Mouse (Mus musculus) MEL (cell line): ENCODE results near the gene Mrpl22. TPM values are rescaled to one million over a fixed set of nuclear protein-coding genes. Genes with fewer than 3 reads are reported as not detected.

Source experiments
- DNase-seq: peaks from one replicate; pipeline ENCODE4 v3.0.0; 2011; ENCODE audit warnings: low read depth, low spot score
- H3K27ac ChIP-seq: 2 replicates; pipeline ENCODE4 v1.5.1; 2012; ENCODE audit warnings: low read depth, mild to moderate bottlenecking, control low read depth, low read length, moderate library complexity; ENCODE audit not compliant: control insufficient read depth
- H3K27me3 ChIP-seq, 2 experiments: fragments of 150-350 bp in 1 of 2; sonication (generic) in 1 of 2; 2 replicates each; pipeline ENCODE4 v1.6.1; 2012; ENCODE audit warnings: low read length in 2 of 2, mild to moderate bottlenecking in 2 of 2, improper control_type of control experiment in 1 of 2, moderate library complexity in 1 of 2; ENCODE audit not compliant: insufficient read depth in 2 of 2, control insufficient read depth in 1 of 2
- H3K36me3 ChIP-seq, 2 experiments: 2 replicates each; pipeline ENCODE4 v1.6.1; 2012 to 2014; ENCODE audit warnings: low read length in 2 of 2, improper control_type of control experiment in 1 of 2, inconsistent platforms in 1 of 2, mild to moderate bottlenecking in 1 of 2; ENCODE audit not compliant: insufficient read depth in 2 of 2, control insufficient read depth in 1 of 2
- H3K4me1 ChIP-seq, 2 experiments: fragments of 150-350 bp in 1 of 2; sonication (generic) in 1 of 2; 2 replicates each; pipeline ENCODE4 v1.6.1; 2012; ENCODE audit warnings: low read length in 2 of 2, improper control_type of control experiment in 1 of 2, mild to moderate bottlenecking in 1 of 2; ENCODE audit not compliant: insufficient read depth in 2 of 2, control insufficient read depth in 1 of 2
- H3K4me3 ChIP-seq, 2 experiments: fragments of 150-350 bp in 1 of 2; sonication (generic) in 1 of 2; 2 replicates each; pipeline ENCODE4 v1.5.1; 2012; ENCODE audit warnings: low read depth in 2 of 2, low read length in 2 of 2, mild to moderate bottlenecking in 2 of 2, moderate library complexity in 2 of 2, control low read depth in 1 of 2, improper control_type of control experiment in 1 of 2; ENCODE audit not compliant: control insufficient read depth in 1 of 2, insufficient read depth in 1 of 2
- H3K79me2 ChIP-seq: 2 replicates; pipeline ENCODE4 v1.6.1; 2012; ENCODE audit warnings: mild to moderate bottlenecking, low read length, moderate library complexity; ENCODE audit not compliant: control insufficient read depth, poor library complexity, insufficient read depth
- H3K9ac ChIP-seq: 2 replicates; pipeline ENCODE4 v1.6.1; 2012; ENCODE audit warnings: low read depth, mild to moderate bottlenecking, control low read depth, low read length, moderate library complexity; ENCODE audit not compliant: control insufficient read depth, poor library complexity, severe bottlenecking
- H3K9me3 ChIP-seq: fragments of 150-350 bp; sonication (generic); replicated peaks from 2 replicates; pipeline ENCODE4 v1.6.1; 2012; ENCODE audit warnings: mild to moderate bottlenecking, low read length, improper control_type of control experiment, moderate library complexity; ENCODE audit not compliant: insufficient read depth
- CHD1 ChIP-seq: IDR thresholded peaks from 2 replicates; pipeline ENCODE4 v1.6.1; 2012; ENCODE audit warnings: low read depth, mild to moderate bottlenecking, inconsistent platforms, low read length, improper control_type of control experiment
- CTCF ChIP-seq, 3 experiments: IDR thresholded peaks in 2 of 3; conservative IDR thresholded peaks in 1 of 3; 2 replicates each; pipeline ENCODE4 v1.5.1; 2011 to 2012; ENCODE audit warnings: low read length in 3 of 3, low read depth in 2 of 3, mild to moderate bottlenecking in 2 of 3, improper control_type of control experiment in 1 of 3, inconsistent platforms in 1 of 3, mixed read lengths in 1 of 3, moderate library complexity in 1 of 3; ENCODE audit not compliant: control insufficient read depth in 1 of 3, insufficient read depth in 1 of 3, poor library complexity in 1 of 3, severe bottlenecking in 1 of 3
- EP300 ChIP-seq, 2 experiments: IDR thresholded peaks; 2 replicates each; pipeline ENCODE4 v1.6.1; 2011; ENCODE audit warnings: improper control_type of control experiment in 2 of 2, low read length in 2 of 2, low read depth in 1 of 2, mild to moderate bottlenecking in 1 of 2
- ETS1 ChIP-seq: IDR thresholded peaks from 2 replicates; pipeline ENCODE4 v1.6.1; 2012; ENCODE audit warnings: low read depth, mild to moderate bottlenecking, inconsistent platforms, low read length, improper control_type of control experiment, moderate library complexity
- GABPA ChIP-seq: IDR thresholded peaks from 2 replicates; pipeline ENCODE4 v1.6.1; 2012; ENCODE audit warnings: low read depth, mild to moderate bottlenecking, inconsistent platforms, low read length, improper control_type of control experiment, moderate library complexity
- GATA1 ChIP-seq: IDR thresholded peaks from 2 replicates; pipeline ENCODE4 v1.6.1; 2011; ENCODE audit warnings: low read depth, low read length, improper control_type of control experiment
- HCFC1 ChIP-seq: IDR thresholded peaks from 2 replicates; pipeline ENCODE4 v1.6.1; 2012; ENCODE audit warnings: low read depth, mild to moderate bottlenecking, inconsistent platforms, low read length, improper control_type of control experiment, moderate library complexity
- JUND ChIP-seq: IDR thresholded peaks from 2 replicates; pipeline ENCODE4 v1.6.1; 2011; ENCODE audit warnings: low read depth, mild to moderate bottlenecking, improper control_type of control experiment, low read length
- KAT2A ChIP-seq: conservative IDR thresholded peaks from 2 replicates; pipeline ENCODE4 v1.6.1; 2012; ENCODE audit warnings: low read depth, low read length, improper control_type of control experiment, inconsistent platforms
- MAX ChIP-seq: IDR thresholded peaks from 2 replicates; pipeline ENCODE4 v1.6.1; 2011; ENCODE audit warnings: low read length, improper control_type of control experiment
- MAZ ChIP-seq: IDR thresholded peaks from 2 replicates; pipeline ENCODE4 v1.6.1; 2012; ENCODE audit warnings: low read depth, mild to moderate bottlenecking, inconsistent platforms, low read length, improper control_type of control experiment
- NELFE ChIP-seq: IDR thresholded peaks from 2 replicates; pipeline ENCODE4 v1.6.1; 2011; ENCODE audit warnings: low read depth, low read length, improper control_type of control experiment
- NRF1 ChIP-seq: IDR thresholded peaks from 2 replicates; pipeline ENCODE4 v1.6.1; 2014; ENCODE audit warnings: low read depth, mild to moderate bottlenecking, inconsistent platforms, low read length, improper control_type of control experiment, moderate library complexity; ENCODE audit not compliant: poor library complexity, insufficient read depth, severe bottlenecking
- POLR2AphosphoS2 ChIP-seq: IDR thresholded peaks from 2 replicates; pipeline ENCODE4 v1.6.1; 2011; ENCODE audit warnings: low read length, improper control_type of control experiment
- RAD21 ChIP-seq: IDR thresholded peaks from 2 replicates; pipeline ENCODE4 v1.6.1; 2011; ENCODE audit warnings: mild to moderate bottlenecking, low read depth, low read length, improper control_type of control experiment
- RCOR1 ChIP-seq: IDR thresholded peaks from 2 replicates; pipeline ENCODE4 v1.6.1; 2012; ENCODE audit warnings: low read depth, mild to moderate bottlenecking, inconsistent platforms, low read length, improper control_type of control experiment
- SMC3 ChIP-seq: IDR thresholded peaks from 2 replicates; pipeline ENCODE4 v1.6.1; 2011; ENCODE audit warnings: low read depth, low read length, improper control_type of control experiment
- TBP ChIP-seq: IDR thresholded peaks from 2 replicates; pipeline ENCODE4 v1.8.0; 2011; ENCODE audit warnings: low read depth, low read length, improper control_type of control experiment
- TCF12 ChIP-seq: IDR thresholded peaks from 2 replicates; pipeline ENCODE4 v1.6.1; 2014; ENCODE audit warnings: low read depth, mild to moderate bottlenecking, inconsistent platforms, low read length, improper control_type of control experiment, moderate library complexity
- ZC3H11A ChIP-seq: IDR thresholded peaks from 2 replicates; pipeline ENCODE4 v1.6.1; 2012; ENCODE audit warnings: low read depth, mild to moderate bottlenecking, inconsistent platforms, low read length, improper control_type of control experiment
- ZKSCAN1 ChIP-seq: IDR thresholded peaks from 2 replicates; pipeline ENCODE4 v1.6.1; 2012; ENCODE audit warnings: low read depth, mild to moderate bottlenecking, inconsistent platforms, low read length, improper control_type of control experiment, moderate library complexity
- ZMIZ1 ChIP-seq: IDR thresholded peaks from 2 replicates; pipeline ENCODE4 v1.6.1; 2012; ENCODE audit warnings: low read depth, mild to moderate bottlenecking, inconsistent platforms, low read length, improper control_type of control experiment, moderate library complexity
- polyA plus RNA-seq, 2 experiments: library from polyadenylated mRNA; stranded (reverse) in 1 of 2; unstranded in 1 of 2; fragments of >175 nt in 1 of 2; fragments of >200 nt in 1 of 2; gene quantifications; 2 replicates each; pipeline versions ENCODE4 v1.2.1 to v1.2.4; 2012; ENCODE audit warnings: low replicate concordance in 2 of 2, low read depth in 1 of 2; ENCODE audit not compliant: insufficient read length in 2 of 2, insufficient read depth in 1 of 2, missing spikeins in 1 of 2
- total RNA-seq: library from RNA; depleted of rRNA; stranded (reverse); fragments of 300-350 nt; gene quantifications from 2 replicates; pipeline ENCODE4 v1.2.3, GENCODE M21; 2012

Mrpl22 gene
- total and polyA plus RNA-seq, 3 experiments, result 144 to 187 TPM; not detected in 1

DNA sequence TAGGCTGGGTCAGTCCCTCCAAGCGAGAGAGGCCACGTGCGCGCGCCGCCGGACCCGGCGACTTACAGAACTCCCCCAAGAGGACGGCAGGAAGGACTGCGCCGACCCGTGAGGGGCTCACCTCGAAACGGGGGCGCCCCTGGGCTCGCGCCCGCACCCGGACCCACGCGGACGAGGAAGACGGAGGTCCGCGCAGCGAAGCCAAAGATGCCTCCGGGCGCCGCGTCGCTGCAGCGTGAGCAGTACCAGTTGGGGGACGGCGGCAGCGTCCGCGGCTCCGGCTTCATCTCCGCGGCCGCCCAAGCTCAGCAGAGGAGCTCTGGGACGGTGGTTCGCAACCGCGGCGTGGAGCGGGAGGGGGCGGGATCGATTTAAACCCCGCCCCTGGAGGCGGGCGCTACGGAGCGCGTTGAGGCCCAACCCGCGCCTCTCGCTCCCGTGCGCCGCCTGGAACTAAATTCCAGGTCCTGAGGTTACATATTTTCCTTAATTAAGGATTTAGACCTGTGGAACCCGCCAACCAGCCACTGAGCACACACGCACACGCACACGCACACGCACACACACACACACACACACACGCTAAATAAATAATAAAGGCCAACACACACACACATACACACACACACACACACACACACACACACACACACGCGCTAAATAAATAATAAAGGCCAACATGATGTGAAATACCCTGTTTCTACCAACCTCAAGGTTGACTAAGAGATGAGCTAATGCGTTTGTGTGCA is 3.1 kb upstream of the Mrpl22 start, which contains the start of gene Gemin5 (continued):
- TF ChIP-seq NELFE, result peak; percentile 97
- TF ChIP-seq SMC3, result no peak
- peak; percentile 61; the same call in 1 of the 2 replicates for TF ChIP-seq ZMIZ1
- peak; percentile 49; the same call in 1 of the 2 replicates for TF ChIP-seq TCF12

DNA sequence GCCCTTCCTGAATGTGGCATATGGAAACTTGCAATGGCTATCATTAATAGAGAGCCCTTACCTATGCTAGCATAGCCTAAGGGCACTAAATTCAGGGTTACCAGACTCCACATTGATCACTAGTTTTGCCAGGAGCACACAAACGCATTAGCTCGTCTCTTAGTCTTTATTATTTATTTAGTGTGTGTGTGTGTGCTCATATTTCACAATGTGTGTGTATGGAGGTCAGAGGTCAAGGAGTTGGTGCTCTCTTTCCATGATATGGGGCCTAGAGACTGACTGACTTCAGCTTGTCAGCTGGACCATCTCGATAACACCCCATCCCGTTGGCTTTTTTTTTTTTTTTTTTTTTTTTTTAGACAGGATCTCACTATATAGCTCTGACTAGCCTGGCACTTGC is 1.8 kb upstream of the Mrpl22 start:
- H3K27ac ChIP-seq, result no peak overlapping the region
- H3K27me3 ChIP-seq, result no peaks in the 10 kb centered on the region

DNA sequence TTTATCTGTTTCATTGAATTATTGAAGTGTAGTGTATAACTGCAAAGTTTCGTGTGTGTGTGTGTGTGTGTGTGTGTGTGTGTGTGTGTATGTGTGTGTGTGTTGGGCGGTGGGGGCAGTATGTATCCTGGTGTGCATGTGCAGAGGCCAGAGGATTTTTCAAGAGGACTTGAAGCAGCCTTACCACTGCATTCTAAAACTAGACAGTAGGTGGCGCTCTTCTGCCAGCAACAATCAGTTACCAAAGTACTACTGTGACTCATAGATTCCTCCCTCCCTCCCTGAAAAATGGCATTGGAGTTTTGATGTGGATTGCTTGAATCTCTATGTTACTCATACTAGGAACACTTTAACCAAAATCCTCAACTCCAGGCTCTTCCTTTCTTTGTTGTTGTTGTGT is 8.1 kb downstream of the Mrpl22 start:
- Histone ChIP-seq H3K9ac (no peak overlapping the region), H3K9me3 (no peaks in the 10 kb centered on the region)
- DNase-seq, result peak; percentile 95
- TF ChIP-seq SMC3 (peak; percentile 78), ETS1 (no peak), ZC3H11A (peak; percentile 68), GABPA (no peak), ZKSCAN1 (no peak), MAZ (no peak), RCOR1 (no peak), CTCF (IDR thresholded peaks at IDR 0.05 in 2 of 3, conservative IDR thresholded peaks at IDR 0.05 in 1 of 3; ENCODE audit: control insufficient read depth in 1 of 3, insufficient read depth in 1 of 3, low read depth in 2 of 3, low read length in 3 of 3, poor library complexity in 1 of 3, severe bottlenecking in 1 of 3) (peak; percentile 70 to 89 (median 81)), JUND (no peak), RAD21 (peak; percentile 81), KAT2A (no peak), TBP (no peak), CHD1 (no peak), EP300 (IDR thresholded peaks at IDR 0.05; ENCODE audit: low read depth in 1 of 2, low read length in 2 of 2) (no peak)
- TF ChIP-seq, all 39 proteins: peak for 4
- no peak overlapping the region for H3K27ac ChIP-seq
- peaks cover 0 to 10% of the 10 kb centered on the region in 2 experiments; a peak in 1 of 4 replicates for H3K36me3 ChIP-seq
- H3K4me3 ChIP-seq, result no peak overlapping the region
- no peaks in the 10 kb centered on the region for H3K79me2 ChIP-seq
- H3K4me1 ChIP-seq, result no peaks in the 10 kb centered on the region
- H3K27me3 ChIP-seq, result no peaks in the 10 kb centered on the region

More for the DNA sequence above, 1.8 kb upstream of the Mrpl22 start:
- Histone ChIP-seq H3K79me2 (peaks cover 29% of the 10 kb centered on the region), H3K4me1 (peaks cover 4 to 8% of the 10 kb centered on the region in 2 experiments), H3K36me3 (peaks cover 13 to 20% of the 10 kb centered on the region in 2 experiments), H3K9me3 (no peaks in the 10 kb centered on the region), H3K9ac (no peak overlapping the region), H3K4me3 (no peak overlapping the region)
- TF ChIP-seq ZC3H11A, result no peak
- TF ChIP-seq ZKSCAN1, result no peak
- no peak for TF ChIP-seq RCOR1
- no peak for TF ChIP-seq POLR2AphosphoS2
- no peak for TF ChIP-seq MAX
- no peak for TF ChIP-seq TBP
- TF ChIP-seq NRF1, result no peak
- TF ChIP-seq GATA1, result no peak
- TF ChIP-seq HCFC1, result no peak
- DNase-seq, result no peak
